Mouse (Mus musculus): ENCODE results near the gene Sult2b1.

Gene Sult2b1

GRCm38 (mm10) chr7:45708221-45708761 lies 76.2 kb downstream of the Sult2b1 start:
- ChIA-PET POLR2A (interaction anchor here (0.6 to 14.6 kb wide), 68 partner anchors 9 to 503 kb away, joined by 3 to 640 read pairs (median 5); partner anchors contain the start of genes Fam83e (in 4 of the 4), Sphk2 (in 4 of the 4), Ftl1 (in 3 of the 4) and Cyth2 (in 2 of the 4)), CTCF (interaction anchor here in 3 of 4 experiments (0.6 to 2.6 kb wide), 8 partner anchors 9 to 1066 kb away, joined by 3 to 10 read pairs (median 4); partner anchors contain the start of genes Fam83e (in 1 of the 3) and Sphk2 (in 1 of the 3))

GRCm38 (mm10) chr7:45707375-45707967 lies 77.0 kb downstream of the Sult2b1 start:
- ChIA-PET CTCF (interaction anchor here (0.6 to 2.6 kb wide), 10 partner anchors 10 to 1333 kb away, joined by 3 to 10 read pairs (median 4); partner anchors contain the start of genes Fam83e (in 1 of the 4) and Sphk2 (in 1 of the 4)), POLR2A (interaction anchor here (0.6 to 14.6 kb wide), 74 partner anchors 8 to 721 kb away, joined by 3 to 640 read pairs (median 5); partner anchors contain the start of genes Fam83e (in 4 of the 4), Sphk2 (in 4 of the 4), Ftl1 (in 3 of the 4) and Cyth2 (in 2 of the 4))

GRCm38 (mm10) chr7:45706721-45707241 lies 77.7 kb downstream of the Sult2b1 start:
- ChIA-PET POLR2A (interaction anchor here (0.6 to 14.6 kb wide), 39 partner anchors 12 to 409 kb away, joined by 3 to 640 read pairs (median 7); partner anchors contain the start of genes Fam83e (in 4 of the 4), Sphk2 (in 4 of the 4), Ftl1 (in 2 of the 4) and Kdelr1 (in 2 of the 4)), CTCF (interaction anchor here in 2 of 4 experiments (0.6 to 2.6 kb wide), 6 partner anchors 14 to 95 kb away, joined by 3 to 10 read pairs (median 4); partner anchors contain the start of gene Fam83e (in 1 of the 2))

- ChIA-PET POLR2A (interaction anchor here (0.5 to 14.6 kb wide), 22 partner anchors 11 to 884 kb away, joined by 3 to 640 read pairs (median 5); partner anchors contain the start of genes Fam83e (in 4 of the 4), Sphk2 (in 4 of the 4), Rpl18 (in 2 of the 4) and Ftl1 (in 1 of the 4)), CTCF (interaction anchor here in 1 of 4 experiments (0.5 to 1.2 kb wide), 2 partner anchors 15 to 67 kb away, joined by 3 read pairs; partner anchors contain the start of gene Fam83e)
These were observed 78.6 kb downstream of the Sult2b1 start for GRCm38 (mm10) chr7:45705873-45706281.

GRCm38 (mm10) chr7:45705443-45705864 lies 79.0 kb downstream of the Sult2b1 start:
- ChIA-PET CTCF (interaction anchor here in 2 of 4 experiments (0.5 to 1.2 kb wide), 3 partner anchors 15 to 168 kb away, joined by 3 to 13 read pairs (median 3); partner anchors contain the start of gene Fam83e (in 1 of the 2)), POLR2A (interaction anchor here (0.5 to 14.6 kb wide), 28 partner anchors 10 to 476 kb away, joined by 3 to 640 read pairs (median 5); partner anchors contain the start of genes Fam83e (in 4 of the 4), Rpl18 (in 4 of the 4), Sphk2 (in 4 of the 4) and Sec1 (in 2 of the 4))

GRCm38 (mm10) chr7:45704730-45705442 lies 79.6 kb downstream of the Sult2b1 start, which contains the start of gene Dbp:
Gene Dbp (plus strand): TSS chr7:45705088.
- POLR2A ChIA-PET = interaction anchor here (0.6 to 14.6 kb wide), 32 partner anchors 10 to 475 kb away, joined by 3 to 640 read pairs (median 5); partner anchors contain the start of genes Fam83e (in 4 of the 4), Rpl18 (in 4 of the 4), Sphk2 (in 4 of the 4) and Sec1 (in 2 of the 4)

GRCm38 (mm10) chr7:45704046-45704559 lies 80.4 kb downstream of the Sult2b1 start:
- ChIA-PET POLR2A (interaction anchor here (0.6 to 14.6 kb wide), 26 partner anchors 9 to 242 kb away, joined by 3 to 640 read pairs (median 5); partner anchors contain the start of genes Fam83e (in 4 of the 4), Sphk2 (in 4 of the 4), Rpl18 (in 3 of the 4) and Sec1 (in 2 of the 4)), CTCF (interaction anchor here in 1 of 4 experiments (0.6 to 1.3 kb wide), 3 partner anchors 22 to 237 kb away, joined by 3 read pairs; partner anchors contain the start of gene Bax)

More at GRCm38 (mm10) chr7:45704730-45705442, 79.6 kb downstream of the Sult2b1 start, which contains the start of gene Dbp:
- CTCF ChIA-PET = interaction anchor here in 2 of 4 experiments (0.5 to 1.3 kb wide), 3 partner anchors 16 to 168 kb away, joined by 3 to 13 read pairs (median 3); partner anchors contain the start of gene Fam83e (in 1 of the 2)

- ChIA-PET POLR2A (interaction anchor here (0.6 to 14.6 kb wide), 20 partner anchors 9 to 238 kb away, joined by 3 to 640 read pairs (median 6); partner anchors contain the start of genes Fam83e (in 4 of the 4), Sphk2 (in 4 of the 4), Rpl18 (in 3 of the 4) and Sec1 (in 2 of the 4)), CTCF (interaction anchor here in 3 of 4 experiments (0.6 to 1.3 kb wide), 5 partner anchors 21 to 427 kb away, joined by 3 to 5 read pairs (median 3); partner anchors contain the start of gene Bax (in 1 of the 3))
These were observed 80.9 kb downstream of the Sult2b1 start for GRCm38 (mm10) chr7:45703521-45704033.

GRCm38 (mm10) chr7:45702809-45703520 lies 81.5 kb downstream of the Sult2b1 start:
- POLR2A ChIA-PET = interaction anchor here in 3 of 4 experiments (0.6 to 14.6 kb wide), 13 partner anchors 8 to 194 kb away, joined by 3 to 640 read pairs (median 8); partner anchors contain the start of genes Fam83e (in 2 of the 3), Rpl18 (in 2 of the 3), Sec1 (in 2 of the 3) and Sphk2 (in 2 of the 3)
- CTCF ChIA-PET = interaction anchor here in 3 of 4 experiments (0.6 to 3.6 kb wide), 4 partner anchors 20 to 426 kb away, joined by 3 to 29 read pairs (median 4); partner anchors contain the start of gene Ntn5 (in 1 of the 3)

GRCm38 (mm10) chr7:45702316-45702715 lies 82.2 kb downstream of the Sult2b1 start:
- CTCF ChIA-PET = interaction anchor here in 3 of 4 experiments (0.7 to 3.6 kb wide), 3 partner anchors 19 to 268 kb away, joined by 4 to 29 read pairs (median 4); partner anchors contain the start of genes Gys1 (in 1 of the 3) and Ntn5 (in 1 of the 3)
- POLR2A ChIA-PET = interaction anchor here in 3 of 4 experiments (0.7 to 14.6 kb wide), 12 partner anchors 8 to 236 kb away, joined by 3 to 640 read pairs (median 4); partner anchors contain the start of genes Rpl18 (in 3 of the 3), Fam83e (in 2 of the 3), Sphk2 (in 2 of the 3) and Bax (in 1 of the 3)

- ChIA-PET CTCF (interaction anchor here in 3 of 4 experiments (0.7 to 3.6 kb wide), 4 partner anchors 19 to 267 kb away, joined by 4 to 29 read pairs (median 6); partner anchors contain the start of genes Ntn5 (in 2 of the 3) and Gys1 (in 1 of the 3)), POLR2A (interaction anchor here (0.7 to 14.6 kb wide), 34 partner anchors 8 to 572 kb away, joined by 3 to 640 read pairs (median 4); partner anchors contain the start of genes Rpl18 (in 4 of the 4), Fam83e (in 3 of the 4), Ntn5 (in 2 of the 4) and Sphk2 (in 2 of the 4))
These were observed 82.9 kb downstream of the Sult2b1 start for GRCm38 (mm10) chr7:45701607-45702006.

- POLR2A ChIA-PET = interaction anchor here (0.6 to 14.6 kb wide), 48 partner anchors 8 to 572 kb away, joined by 3 to 640 read pairs (median 4); partner anchors contain the start of genes Rpl18 (in 4 of the 4), Fam83e (in 3 of the 4), Sphk2 (in 3 of the 4) and Ftl1 (in 2 of the 4)
These were observed 83.4 kb downstream of the Sult2b1 start for GRCm38 (mm10) chr7:45701072-45701471.

GRCm38 (mm10) chr7:45700301-45701015 lies 84.0 kb downstream of the Sult2b1 start:
- CTCF ChIA-PET = interaction anchor here in 3 of 4 experiments (0.7 to 3.6 kb wide), 9 partner anchors 17 to 358 kb away, joined by 3 to 29 read pairs (median 4); partner anchors contain the start of genes Gys1 (in 2 of the 3) and Ntn5 (in 2 of the 3)
- POLR2A ChIA-PET = interaction anchor here in 3 of 4 experiments (0.6 to 14.6 kb wide), 50 partner anchors 8 to 571 kb away, joined by 3 to 640 read pairs (median 4); partner anchors contain the start of genes Fam83e (in 3 of the 3), Rpl18 (in 3 of the 3), Sphk2 (in 3 of the 3) and Ntn5 (in 2 of the 3)

More at GRCm38 (mm10) chr7:45701072-45701471, 83.4 kb downstream of the Sult2b1 start:
- CTCF ChIA-PET = interaction anchor here in 3 of 4 experiments (0.9 to 3.6 kb wide), 8 partner anchors 18 to 267 kb away, joined by 3 to 29 read pairs (median 5); partner anchors contain the start of genes Gys1 (in 2 of the 3) and Ntn5 (in 2 of the 3)

Data from embryonic stem cell, embryonic (primary cell).